ENCODE assay signal across 8 mouse cellular contexts in the genomic region with DNA sequence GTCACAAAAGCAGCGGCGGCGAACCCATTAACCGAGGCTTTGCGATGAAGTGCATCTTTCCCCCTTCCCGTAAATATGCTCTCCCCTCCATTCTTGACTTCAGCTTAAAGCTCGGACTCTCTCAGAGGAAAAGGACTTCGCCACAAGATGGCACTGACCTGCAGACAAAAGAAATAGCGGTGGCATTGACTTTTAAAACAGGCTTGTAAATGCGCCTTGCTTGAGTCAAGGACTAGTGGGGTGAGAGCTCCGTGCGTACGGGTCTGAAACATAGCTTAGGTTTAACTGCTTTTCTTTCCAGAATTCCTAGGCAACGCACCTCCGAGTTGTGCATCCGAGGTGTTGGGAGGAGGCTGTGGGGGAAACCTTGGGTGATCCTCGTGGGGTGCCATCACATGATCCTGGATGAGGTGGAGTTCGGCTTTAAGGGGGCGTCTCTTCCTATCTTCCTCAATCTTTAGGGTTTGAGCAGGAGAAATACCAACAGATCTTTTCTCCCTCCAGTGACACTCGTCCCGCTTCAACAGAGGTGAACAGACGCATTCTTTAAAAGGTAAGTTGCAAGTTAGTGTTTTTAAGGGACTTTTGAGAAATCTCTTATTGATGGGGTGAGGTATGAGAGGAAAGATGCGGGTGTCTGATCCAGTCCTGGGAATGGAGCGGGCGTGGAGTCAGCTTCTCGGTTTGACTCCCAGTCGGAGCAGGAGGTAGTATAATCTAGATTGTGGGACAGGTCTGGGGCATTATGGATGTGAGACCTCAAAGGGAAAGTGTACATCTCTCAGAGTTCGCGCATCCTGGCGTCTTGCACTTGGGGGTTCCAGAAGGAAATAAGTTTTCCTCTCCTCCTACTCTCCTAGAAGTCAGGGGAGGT. TPM values are rescaled to one million over a fixed set of nuclear protein-coding genes. Genes with fewer than 3 reads are reported as not detected.
DNase-seq lines count a peak whose midpoint lies in the region; ATAC-seq lines count a peak whose summit lies in the region.

A gene (plus strand): TSS at position 223 of the 874 bp plus-strand sequence.

- peak within 1 kb of the TSS; percentile 49 for H3K9ac ChIP-seq in forebrain, embryonic 15.5 days (replicated peaks)
- H3K9ac ChIP-seq in hindbrain, embryonic 12.5 days, result peak within 1 kb of the TSS; percentile 46; the same call in 1 of the 2 replicates
- no peak within 1 kb of the TSS for H3K9ac ChIP-seq in lung, embryonic 15.5 days

- peak within 1 kb of the TSS; percentile 47 for H3K4me3 ChIP-seq in forebrain, embryonic 15.5 days
- peak within 1 kb of the TSS; percentile 44 for H3K4me3 ChIP-seq in hindbrain, embryonic 12.5 days
- peak within 1 kb of the TSS; percentile 35 for H3K4me3 ChIP-seq in lung, embryonic 15.5 days

- no peaks in the 10 kb centered on the region for H3K36me3 ChIP-seq in forebrain, embryonic 15.5 days
- no peaks in the 10 kb centered on the region for H3K36me3 ChIP-seq in hindbrain, embryonic 12.5 days
- no peaks in the 10 kb centered on the region for H3K36me3 ChIP-seq in lung, embryonic 15.5 days

- under 1% methylated on average over 30 of the region's 30 CpGs for WGBS in forebrain, embryonic 15.5 days
- under 1% methylated on average over 30 of the region's 30 CpGs for WGBS in hindbrain, embryonic 12.5 days
- 1% methylated on average over 30 of the region's 30 CpGs for WGBS in lung, embryonic 15.5 days

- ATAC-seq in forebrain, embryonic 15.5 days (replicated peaks), result peak; percentile 79
- peak; percentile 73 for ATAC-seq in hindbrain, embryonic 12.5 days (ENCODE audit: low FRiP score)
- peak; percentile 59; the same call in 1 of the 2 replicates for ATAC-seq in lung, embryonic 15.5 days (ENCODE audit: borderline replicate concordance, extremely low read depth, low FRiP score, low TSS enrichment)
- no peak for ATAC-seq in activated CD4-positive, CD25-positive, alpha-beta regulatory T cell, adult 4 months

- H3K27ac ChIP-seq in forebrain, embryonic 15.5 days (replicated peaks), result no peak within 1 kb of the TSS
- H3K27ac ChIP-seq in hindbrain, embryonic 12.5 days, result no peak within 1 kb of the TSS
- no peak within 1 kb of the TSS for H3K27ac ChIP-seq in lung, embryonic 15.5 days

- DNase-seq in urinary bladder, postnatal 14 days (ENCODE audit: low spot score), result peak; percentile 49
- no peak for DNase-seq in urinary bladder, postnatal 10 days (ENCODE audit: low spot score)
- peak; percentile 51 to 57 for DNase-seq in layer of hippocampus, postnatal 10 days (ENCODE audit: low spot score in 2 of 2)
- peak; percentile 69 to 82 for DNase-seq in right cerebral cortex, adult 2 months (ENCODE audit: low spot score in 2 of 2)

- peaks cover 16% of the 10 kb centered on the region for H3K4me1 ChIP-seq in forebrain, embryonic 15.5 days
- peaks cover 11% of the 10 kb centered on the region for H3K4me1 ChIP-seq in hindbrain, embryonic 12.5 days
- no peaks in the 10 kb centered on the region for H3K4me1 ChIP-seq in lung, embryonic 15.5 days

- H3K4me2 ChIP-seq in forebrain, embryonic 15.5 days (replicated peaks), result peak within 1 kb of the TSS; percentile 81
- H3K4me2 ChIP-seq in hindbrain, embryonic 12.5 days (replicated peaks), result peak within 1 kb of the TSS; percentile 70
- H3K4me2 ChIP-seq in lung, embryonic 15.5 days, result peak within 1 kb of the TSS; percentile 68

- peaks cover 19% of the 10 kb centered on the region for H3K27me3 ChIP-seq in forebrain, embryonic 15.5 days
- H3K27me3 ChIP-seq in hindbrain, embryonic 12.5 days, result peaks cover 27% of the 10 kb centered on the region
- peaks cover 27% of the 10 kb centered on the region for H3K27me3 ChIP-seq in lung, embryonic 15.5 days

- no peaks in the 10 kb centered on the region for H3K9me3 ChIP-seq in forebrain, embryonic 15.5 days
- H3K9me3 ChIP-seq in hindbrain, embryonic 12.5 days (replicated peaks), result no peaks in the 10 kb centered on the region
- H3K9me3 ChIP-seq in lung, embryonic 15.5 days, result no peaks in the 10 kb centered on the region

RNA-seq across cellular contexts. Expression of the gene that starts here (rescaled TPM):
- polyA plus RNA-seq in forebrain, embryonic 15.5 days (2015; fragmentation: Nextera tagmentation; extraction: Ambion mirVana), result 5.5 and 5.6 TPM in 2 replicates
- polyA plus RNA-seq in hindbrain, embryonic 12.5 days (2016; fragmentation: Nextera tagmentation; extraction: Ambion mirVana), result 2.4 and 3.3 TPM in 2 replicates
- 10 to 100 TPM; 26.7 to 29.6 TPM for total RNA-seq in layer of hippocampus, postnatal 10 days (2021)
- polyA plus RNA-seq in lung, embryonic 15.5 days (2015; fragmentation: Nextera tagmentation; extraction: Ambion mirVana), result 0.47 and 0.74 TPM in 2 replicates
- polyA plus RNA-seq in activated CD4-positive, CD25-positive, alpha-beta regulatory T cell, adult 4 months (2017; shearing (Covaris generic)), result not detected

Comparison
In these comparisons a context has a peak if more than half of its experiments do, and no peak if none do; other contexts are left out.
1. Peak in ATAC-seq, H3K4me3 ChIP-seq and H3K4me2 ChIP-seq in lung, embryonic 15.5 days; RNA of the gene not detected or under 1 TPM.